Mouse (Mus musculus): Measurements from ENCODE around the gene Nectin4.

Nectin4 gene

GRCm38 (mm10) chr1:171345225-171346094 lies 24.4 kb upstream of the Nectin4 start, which contains the start of the genes Nit1 and Pfdn2:
Nit1 (minus strand) TSS chr1:171345646.
Pfdn2 (plus strand) TSS chr1:171345670.
- DNase-seq (ENCODE audit: low read depth, low spot score), result peak; percentile 90
- Histone ChIP-seq H3K27me3 (ENCODE audit: control insufficient read depth, insufficient read depth, low read length, poor library complexity, severe bottlenecking) (no peaks in the 10 kb centered on the region), H3K36me3 (ENCODE audit: control insufficient read depth, insufficient read depth, low read length, poor library complexity, severe bottlenecking) (peaks cover 7% of the 10 kb centered on the region)

DNA sequence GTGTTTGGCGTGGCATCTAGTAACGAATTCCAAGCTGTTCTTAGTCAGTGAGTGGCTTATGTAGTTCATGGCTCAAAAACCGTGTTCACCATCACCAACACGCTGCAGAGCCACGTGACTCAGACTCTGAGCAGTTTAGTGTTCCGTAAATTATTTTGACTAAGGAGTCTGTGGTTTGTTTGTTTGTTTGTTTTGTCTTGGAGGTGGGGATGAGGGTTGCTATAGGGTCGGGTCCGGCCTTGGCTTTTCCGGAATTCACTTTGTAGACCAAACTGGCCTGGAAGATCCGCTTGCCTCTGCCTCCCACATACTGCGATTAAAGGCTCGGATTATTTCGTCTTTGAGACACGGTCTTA lies 23.8 kb upstream of the Nectin4 start:
- Histone ChIP-seq H3K27me3 (ENCODE audit: control insufficient read depth, insufficient read depth, low read length, poor library complexity, severe bottlenecking) (no peaks in the 10 kb centered on the region), H3K36me3 (ENCODE audit: control insufficient read depth, insufficient read depth, low read length, poor library complexity, severe bottlenecking) (peaks cover 3% of the 10 kb centered on the region)
- peak; percentile 30 for DNase-seq (ENCODE audit: low read depth, low spot score)

- H3K27me3 ChIP-seq (ENCODE audit: control insufficient read depth, insufficient read depth, low read length, poor library complexity, severe bottlenecking), result no peaks in the 10 kb centered on the region
- H3K36me3 ChIP-seq (ENCODE audit: control insufficient read depth, insufficient read depth, low read length, poor library complexity, severe bottlenecking), result no peaks in the 10 kb centered on the region; the same call in 1 of the 2 replicates
- no peak for DNase-seq (ENCODE audit: low read depth, low spot score)
These were observed 21.2 kb upstream of the Nectin4 start for GRCm38 (mm10) chr1:171348665-171349064.

DNA sequence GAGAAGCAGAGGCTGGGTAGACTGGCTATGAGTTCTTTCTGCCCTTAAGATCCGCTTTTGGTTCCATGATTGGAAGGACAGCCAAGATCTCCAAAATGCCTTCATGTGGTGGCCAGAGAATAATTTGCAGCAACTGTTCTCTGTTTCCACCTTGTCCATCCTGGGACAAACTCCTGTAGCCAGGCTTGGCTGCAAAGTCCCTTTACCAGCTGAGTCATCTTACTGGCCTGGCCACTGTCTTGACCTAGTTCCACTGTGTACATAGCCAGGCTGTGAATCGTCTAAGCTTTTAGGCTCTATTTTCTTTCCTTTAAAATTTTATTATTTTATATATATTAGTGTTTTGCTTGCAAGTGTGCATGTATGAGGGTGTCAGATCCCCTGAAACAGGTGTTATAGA lies 20.7 kb upstream of the Nectin4 start:
- DNase-seq (ENCODE audit: low read depth, low spot score), result no peak

GRCm38 (mm10) chr1:171355812-171356340 lies 14.0 kb upstream of the Nectin4 start:
- no peaks in the 10 kb centered on the region for H3K27me3 ChIP-seq (ENCODE audit: control insufficient read depth, insufficient read depth, low read length, poor library complexity, severe bottlenecking)
- peak; percentile 75 for DNase-seq (ENCODE audit: low read depth, low spot score)
- H3K36me3 ChIP-seq (ENCODE audit: control insufficient read depth, insufficient read depth, low read length, poor library complexity, severe bottlenecking), result no peaks in the 10 kb centered on the region

More for the DNA sequence above, 20.7 kb upstream of the Nectin4 start:
- H3K36me3 ChIP-seq (ENCODE audit: control insufficient read depth, insufficient read depth, low read length, poor library complexity, severe bottlenecking), result no peaks in the 10 kb centered on the region; the same call in 1 of the 2 replicates
- no peaks in the 10 kb centered on the region for H3K27me3 ChIP-seq (ENCODE audit: control insufficient read depth, insufficient read depth, low read length, poor library complexity, severe bottlenecking)

- Histone ChIP-seq H3K27me3 (ENCODE audit: control insufficient read depth, insufficient read depth, low read length, poor library complexity, severe bottlenecking) (no peaks in the 10 kb centered on the region), H3K36me3 (ENCODE audit: control insufficient read depth, insufficient read depth, low read length, poor library complexity, severe bottlenecking) (no peaks in the 10 kb centered on the region)
- DNase-seq (ENCODE audit: low read depth, low spot score), result no peak
These were observed 13.1 kb upstream of the Nectin4 start for GRCm38 (mm10) chr1:171356814-171357213.

GRCm38 (mm10) chr1:171358421-171358820 lies 11.5 kb upstream of the Nectin4 start:
- Histone ChIP-seq H3K36me3 (ENCODE audit: control insufficient read depth, insufficient read depth, low read length, poor library complexity, severe bottlenecking) (no peaks in the 10 kb centered on the region; the same call in 1 of the 2 replicates), H3K27me3 (ENCODE audit: control insufficient read depth, insufficient read depth, low read length, poor library complexity, severe bottlenecking) (no peaks in the 10 kb centered on the region)
- peak; percentile 80 for DNase-seq (ENCODE audit: low read depth, low spot score)

GRCm38 (mm10) chr1:171360253-171360652 lies 9.6 kb upstream of the Nectin4 start:
- no peaks in the 10 kb centered on the region; the same call in 1 of the 2 replicates for H3K36me3 ChIP-seq (ENCODE audit: control insufficient read depth, insufficient read depth, low read length, poor library complexity, severe bottlenecking)

DNA sequence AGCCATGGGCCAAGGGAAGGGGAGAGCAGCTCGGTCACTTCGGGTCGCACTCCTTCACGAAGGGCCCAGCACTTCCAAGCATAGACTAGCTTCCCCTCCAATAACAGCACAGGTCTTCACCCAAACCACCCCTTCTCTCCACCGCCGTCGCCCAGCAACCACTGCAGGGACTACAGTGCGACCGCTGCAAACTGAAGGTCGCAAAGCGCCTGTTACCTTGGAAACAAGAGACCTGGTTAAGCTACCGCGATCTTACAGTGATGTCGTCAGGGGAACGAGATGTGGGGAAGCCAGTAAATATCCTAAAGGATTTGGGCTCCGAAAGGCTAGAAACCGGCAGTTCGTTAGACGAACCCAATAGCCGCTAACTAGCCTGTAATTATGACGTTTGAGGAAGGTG lies 9.2 kb upstream of the Nectin4 start, which contains the start of gene Klhdc9:
Gene Klhdc9, minus strand, starts transcription at position 143 of the 400 bp plus-strand sequence.
- DNase-seq (ENCODE audit: low read depth, low spot score), result peak; percentile 89
- no peaks in the 10 kb centered on the region for H3K27me3 ChIP-seq (ENCODE audit: control insufficient read depth, insufficient read depth, low read length, poor library complexity, severe bottlenecking)
- H3K36me3 ChIP-seq (ENCODE audit: control insufficient read depth, insufficient read depth, low read length, poor library complexity, severe bottlenecking), result no peaks in the 10 kb centered on the region; the same call in 1 of the 2 replicates

More at GRCm38 (mm10) chr1:171360253-171360652, 9.6 kb upstream of the Nectin4 start:
- H3K27me3 ChIP-seq (ENCODE audit: control insufficient read depth, insufficient read depth, low read length, poor library complexity, severe bottlenecking), result no peaks in the 10 kb centered on the region
- no peak for DNase-seq (ENCODE audit: low read depth, low spot score)

GRCm38 (mm10) chr1:171361106-171362103 lies 8.5 kb upstream of the Nectin4 start:
- peak; percentile 89 for DNase-seq (ENCODE audit: low read depth, low spot score)
- no peaks in the 10 kb centered on the region for H3K27me3 ChIP-seq (ENCODE audit: control insufficient read depth, insufficient read depth, low read length, poor library complexity, severe bottlenecking)
- no peaks in the 10 kb centered on the region; the same call in 1 of the 2 replicates for H3K36me3 ChIP-seq (ENCODE audit: control insufficient read depth, insufficient read depth, low read length, poor library complexity, severe bottlenecking)

- Histone ChIP-seq H3K27me3 (ENCODE audit: control insufficient read depth, insufficient read depth, low read length, poor library complexity, severe bottlenecking) (no peaks in the 10 kb centered on the region), H3K36me3 (ENCODE audit: control insufficient read depth, insufficient read depth, low read length, poor library complexity, severe bottlenecking) (no peaks in the 10 kb centered on the region; the same call in 1 of the 2 replicates)
- no peak for DNase-seq (ENCODE audit: low read depth, low spot score)
These were observed 4.0 kb upstream of the Nectin4 start for GRCm38 (mm10) chr1:171365934-171366333.

DNA sequence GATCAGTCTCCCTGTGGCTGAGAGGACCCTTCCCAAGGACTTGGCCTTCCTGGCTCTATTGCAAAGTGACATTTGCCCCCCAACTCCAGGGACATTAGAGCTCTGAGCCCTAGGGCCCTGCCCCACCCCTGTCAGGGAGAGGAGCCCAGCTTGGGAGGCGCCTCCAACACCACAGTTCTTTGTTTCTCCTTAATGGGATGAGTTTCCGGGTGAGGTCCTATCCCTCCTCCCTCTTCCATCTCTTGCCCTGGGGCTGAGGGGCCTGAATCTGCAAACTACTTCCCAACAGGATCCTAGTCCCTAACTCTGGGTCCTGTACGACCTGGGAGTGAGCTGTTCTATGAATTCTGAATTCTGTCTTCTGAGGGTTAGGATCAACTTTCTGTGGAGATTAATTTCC lies 3.0 kb downstream of the Nectin4 start:
- H3K27me3 ChIP-seq (ENCODE audit: control insufficient read depth, insufficient read depth, low read length, poor library complexity, severe bottlenecking), result no peaks in the 10 kb centered on the region
- H3K36me3 ChIP-seq (ENCODE audit: control insufficient read depth, insufficient read depth, low read length, poor library complexity, severe bottlenecking), result no peaks in the 10 kb centered on the region
- no peak for DNase-seq (ENCODE audit: low read depth, low spot score)

DNA sequence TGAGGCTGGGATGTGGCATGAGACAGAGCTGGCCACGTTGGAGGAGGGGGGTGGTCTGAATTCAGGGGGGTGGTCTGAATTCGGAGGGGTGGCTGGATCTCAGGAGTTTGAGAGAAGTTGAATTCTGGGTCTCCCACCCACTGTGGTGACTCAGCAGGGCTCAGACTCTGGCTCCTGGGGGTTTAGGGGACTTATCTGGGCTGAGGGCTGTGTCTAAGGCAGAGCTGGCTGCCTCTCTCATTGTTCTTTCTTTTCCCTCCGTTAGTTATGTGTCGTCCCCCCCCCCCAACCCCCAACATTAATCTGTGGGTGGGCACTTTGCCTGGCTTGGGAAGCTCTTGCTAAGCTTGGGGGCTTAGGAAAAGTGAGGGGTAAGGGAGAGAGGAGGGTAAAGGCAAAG lies 4.0 kb downstream of the Nectin4 start:
- DNase-seq (ENCODE audit: low read depth, low spot score), result no peak
- no peaks in the 10 kb centered on the region for H3K27me3 ChIP-seq (ENCODE audit: control insufficient read depth, insufficient read depth, low read length, poor library complexity, severe bottlenecking)
- H3K36me3 ChIP-seq (ENCODE audit: control insufficient read depth, insufficient read depth, low read length, poor library complexity, severe bottlenecking), result no peaks in the 10 kb centered on the region

- no peak for DNase-seq (ENCODE audit: low read depth, low spot score)
- Histone ChIP-seq H3K36me3 (ENCODE audit: control insufficient read depth, insufficient read depth, low read length, poor library complexity, severe bottlenecking) (no peaks in the 10 kb centered on the region), H3K27me3 (ENCODE audit: control insufficient read depth, insufficient read depth, low read length, poor library complexity, severe bottlenecking) (no peaks in the 10 kb centered on the region)
These were observed 5.8 kb downstream of the Nectin4 start for GRCm38 (mm10) chr1:171375646-171376097.
